Mouse (Mus musculus) lung, adult 2 months (tissue): Measurements from ENCODE around the gene Gm21776. TPM values are rescaled to one million over a fixed set of nuclear protein-coding genes. Genes with fewer than 3 reads are reported as not detected.
"Not testable (repeated sequence)": the region's sequence is repeated elsewhere in the genome, so short reads cannot be mapped to it uniquely, and the experiment has no call there.

Experiments
- DNase-seq: peaks from one replicate; pipeline ENCODE4 v3.0.0; 2022
- H3K4me1 ChIP-seq: fragments of 200-500 bp; 2 replicates; pipeline ENCODE4 v1.6.1; 2011; ENCODE audit warnings: low read length; ENCODE audit not compliant: control insufficient read depth, insufficient read depth
- H3K4me3 ChIP-seq: fragments of 200-500 bp; replicated peaks from 2 replicates; pipeline ENCODE3; 2011; ENCODE audit warnings: low read depth, mild to moderate bottlenecking, control low read depth, low read length; ENCODE audit errors: extremely low read depth
- WGBS: fragments of 180-500 bp; shearing (Covaris S2); methylation state at CpG from one replicate; pipeline ENCODE4 v1.1.7; 2018; 5-methylcytosine and 5-hydroxymethylcytosine counted together
- polyA plus RNA-seq: library from polyadenylated mRNA; depleted of rRNA; stranded (reverse); fragments of >200 nt; gene quantifications from 2 replicates; pipeline ENCODE4 v1.2.3, GENCODE M21; 2012; rRNA removed

Gm21776 gene
- not detected in 2 replicates for polyA plus RNA-seq

DNA sequence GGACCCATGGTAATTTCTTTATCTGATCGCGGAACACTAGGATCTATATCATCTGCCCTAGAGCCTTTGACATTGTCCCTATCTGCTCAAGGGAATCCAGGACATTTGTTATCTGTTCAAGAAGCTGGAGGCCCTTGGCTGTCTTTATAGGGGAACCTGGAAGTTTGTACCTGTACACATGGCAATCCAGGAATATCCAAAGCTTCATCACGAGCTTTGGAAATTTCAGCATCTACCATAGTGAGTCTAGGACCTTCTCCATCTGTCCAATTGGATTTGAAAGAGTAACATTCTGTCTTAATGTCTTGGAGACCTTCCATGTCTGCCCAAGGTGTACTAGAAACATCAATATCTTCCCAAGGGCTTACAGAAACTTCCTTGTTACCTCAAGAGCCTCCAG lies at the start of gene Gm21776:
Gm21776 (plus strand) TSS at position 301 of the 400 bp plus-strand sequence.
- DNase-seq: not testable (repeated sequence)
- no CpG with 5 or more reads among the region's 3 CpGs for WGBS

More for the DNA sequence above, at the start of gene Gm21776:
- H3K4me3 ChIP-seq, H3K4me1 ChIP-seq: not testable (repeated sequence)
